Mouse (Mus musculus) forebrain, embryonic 12.5 days (tissue): ENCODE data around the gene Cdk5. TPM values are rescaled to one million over a fixed set of nuclear protein-coding genes. Genes with fewer than 3 reads are reported as not detected.

ENCODE experiments used
- ATAC-seq: fragments of 200-750 bp; cut with Nextera tagmentation; 2 replicates; pipeline ENCODE4 v1.8.0; 2017; ENCODE audit warnings: moderate TSS enrichment; ENCODE audit not compliant: low FRiP score
- H3K27ac ChIP-seq: fragments of 300-500 bp; sonication (generic); 2 replicates; pipeline ENCODE4 v1.5.1; 2016; ENCODE audit warnings: mild to moderate bottlenecking
- H3K27me3 ChIP-seq: fragments of 300-500 bp; sonication (generic); 2 replicates; pipeline ENCODE4 v1.6.1; 2016; ENCODE audit warnings: mild to moderate bottlenecking
- H3K36me3 ChIP-seq: fragments of 300-500 bp; sonication (generic); replicated peaks from 2 replicates; pipeline ENCODE4 v1.6.1; 2016; ENCODE audit warnings: mild to moderate bottlenecking
- H3K4me1 ChIP-seq: fragments of 300-500 bp; sonication (generic); 2 replicates; pipeline ENCODE4 v1.6.1; 2016
- H3K4me2 ChIP-seq: fragments of 300-500 bp; sonication (generic); 2 replicates; pipeline ENCODE4 v1.6.1; 2016; ENCODE audit warnings: mild to moderate bottlenecking, moderate library complexity
- H3K4me3 ChIP-seq: fragments of 300-500 bp; sonication (generic); replicated peaks from 2 replicates; pipeline ENCODE4 v1.5.1; 2016; ENCODE audit warnings: mild to moderate bottlenecking
- H3K9ac ChIP-seq: fragments of 300-500 bp; sonication (generic); 2 replicates; pipeline ENCODE4 v1.6.1; 2016; ENCODE audit warnings: mild to moderate bottlenecking
- H3K9me3 ChIP-seq: fragments of 300-500 bp; sonication (generic); 2 replicates; pipeline ENCODE4 v1.6.1; 2016
- WGBS: fragments of 180-500 bp; shearing (Covaris S2); methylation state at CpG from one replicate; pipeline ENCODE4 v1.1.7; 2016; 5-methylcytosine and 5-hydroxymethylcytosine counted together
- polyA plus RNA-seq: library from polyadenylated mRNA; unstranded; fragments of >200 nt; fragmentation: Nextera tagmentation; extraction: Ambion mirVana; gene quantifications from 2 replicates; pipeline ENCODE4 v1.2.1, GENCODE M21; 2016

The Cdk5 gene
- polyA plus RNA-seq, 1 experiment from 2014 or later = 63.7 TPM

GRCm38 (mm10) chr5:24380499-24380898 lies 42.8 kb downstream of the Cdk5 start:
- no peaks in the 10 kb centered on the region for H3K36me3 ChIP-seq
- no peaks in the 10 kb centered on the region for H3K9me3 ChIP-seq
- WGBS = 95% methylated on average over 4 of the region's 4 CpGs
- H3K27ac ChIP-seq = no peak overlapping the region
- H3K4me2 ChIP-seq = no peak overlapping the region
- H3K4me1 ChIP-seq = peaks cover 10% of the 10 kb centered on the region
- ATAC-seq = no peak
- peaks cover 12% of the 10 kb centered on the region for H3K27me3 ChIP-seq
- no peak overlapping the region for H3K9ac ChIP-seq
- H3K4me3 ChIP-seq = no peak overlapping the region

DNA sequence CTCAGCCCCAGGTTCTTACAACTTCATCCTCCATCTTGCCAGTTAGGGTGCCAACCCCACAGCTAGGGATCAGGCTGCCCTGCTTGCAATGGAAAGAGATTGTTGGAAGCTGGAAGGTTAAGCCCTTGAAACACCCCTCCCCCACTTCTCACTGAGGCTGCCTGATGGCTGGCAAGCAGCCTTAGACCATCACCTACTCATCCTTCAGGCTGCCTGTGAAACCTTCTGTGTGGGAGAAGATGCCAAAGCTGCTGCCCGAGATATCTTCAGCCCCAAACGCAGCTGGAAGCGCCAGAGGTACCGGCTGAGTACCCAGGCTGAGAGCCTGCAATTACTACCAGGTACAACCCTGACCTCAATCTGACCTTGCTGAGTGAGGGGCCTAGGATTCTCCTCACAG lies 43.8 kb downstream of the Cdk5 start:
- Histone ChIP-seq H3K36me3 (no peaks in the 10 kb centered on the region), H3K4me1 (peaks cover 10% of the 10 kb centered on the region), H3K4me3 (no peak overlapping the region), H3K9ac (no peak overlapping the region), H3K4me2 (no peak overlapping the region), H3K27ac (no peak overlapping the region), H3K9me3 (no peaks in the 10 kb centered on the region), H3K27me3 (peaks cover 2% of the 10 kb centered on the region; the same call in 1 of the 2 replicates)
- WGBS = 90% methylated on average over 4 of the region's 4 CpGs
- ATAC-seq = no peak

GRCm38 (mm10) chr5:24378700-24379099 lies 44.6 kb downstream of the Cdk5 start:
- Histone ChIP-seq H3K36me3 (no peaks in the 10 kb centered on the region), H3K4me1 (peaks cover 11% of the 10 kb centered on the region), H3K27me3 (no peaks in the 10 kb centered on the region; the same call in 1 of the 2 replicates), H3K9me3 (no peaks in the 10 kb centered on the region), H3K9ac (no peak overlapping the region), H3K4me3 (no peak overlapping the region), H3K4me2 (no peak overlapping the region), H3K27ac (no peak overlapping the region)
- WGBS = 80% methylated on average over 2 of the region's 2 CpGs
- ATAC-seq = no peak

GRCm38 (mm10) chr5:24374666-24375328 lies 48.5 kb downstream of the Cdk5 start:
- H3K27me3 ChIP-seq = no peaks in the 10 kb centered on the region; the same call in 1 of the 2 replicates
- H3K4me3 ChIP-seq = no peak overlapping the region
- H3K36me3 ChIP-seq = no peaks in the 10 kb centered on the region
- WGBS = 82% methylated on average over 7 of the region's 7 CpGs
- no peaks in the 10 kb centered on the region for H3K9me3 ChIP-seq
- ATAC-seq = no peak
- no peak overlapping the region for H3K4me2 ChIP-seq
- H3K9ac ChIP-seq = no peak overlapping the region
- H3K27ac ChIP-seq = no peak overlapping the region
- H3K4me1 ChIP-seq = peaks cover 6% of the 10 kb centered on the region

GRCm38 (mm10) chr5:24374216-24374615 lies 49.1 kb downstream of the Cdk5 start:
- Histone ChIP-seq H3K4me1 (peaks cover 6% of the 10 kb centered on the region), H3K27me3 (no peaks in the 10 kb centered on the region; the same call in 1 of the 2 replicates), H3K9me3 (no peaks in the 10 kb centered on the region), H3K36me3 (no peaks in the 10 kb centered on the region), H3K4me3 (no peak overlapping the region), H3K4me2 (no peak overlapping the region), H3K27ac (no peak overlapping the region), H3K9ac (no peak overlapping the region)
- no peak for ATAC-seq
- 53% methylated on average over 6 of the region's 6 CpGs for WGBS

DNA sequence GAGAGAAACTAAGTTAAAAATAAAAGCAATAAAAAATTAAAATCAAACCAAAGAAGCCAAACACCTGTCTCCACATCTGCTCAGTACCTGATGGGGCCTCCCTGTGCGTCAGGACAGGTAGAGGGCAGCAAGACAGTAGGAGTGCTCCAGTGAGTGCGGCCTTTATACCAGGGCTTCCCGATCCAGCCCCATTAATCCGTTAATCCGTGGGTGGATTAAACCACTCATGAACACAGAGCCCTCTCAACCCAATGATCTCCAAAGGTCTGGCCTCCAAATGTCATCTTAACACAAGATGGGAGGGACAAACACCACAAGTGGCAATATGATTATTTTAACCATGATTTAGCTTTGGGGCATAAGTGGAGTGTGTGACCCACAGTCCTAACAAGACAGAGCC lies 49.5 kb downstream of the Cdk5 start:
- WGBS = 66% methylated on average over 5 of the region's 5 CpGs
- Histone ChIP-seq H3K4me3 (no peak overlapping the region), H3K9ac (no peak overlapping the region), H3K4me1 (peaks cover 6% of the 10 kb centered on the region), H3K27me3 (no peaks in the 10 kb centered on the region; the same call in 1 of the 2 replicates), H3K4me2 (no peak overlapping the region), H3K9me3 (no peaks in the 10 kb centered on the region), H3K27ac (no peak overlapping the region), H3K36me3 (no peaks in the 10 kb centered on the region)
- ATAC-seq = no peak

GRCm38 (mm10) chr5:24369767-24370166 lies 53.6 kb downstream of the Cdk5 start:
- H3K4me1 ChIP-seq = peaks cover 6% of the 10 kb centered on the region
- 84% methylated on average over 9 of the region's 9 CpGs for WGBS
- H3K9me3 ChIP-seq = no peaks in the 10 kb centered on the region
- ATAC-seq = no peak
- no peak overlapping the region for H3K27ac ChIP-seq
- no peaks in the 10 kb centered on the region for H3K36me3 ChIP-seq
- H3K27me3 ChIP-seq = 0 out of 2 replicates have a peak, but pooled peaks cover 2% of the 10 kb centered on the region
- no peak overlapping the region for H3K4me2 ChIP-seq
- no peak overlapping the region for H3K4me3 ChIP-seq
- H3K9ac ChIP-seq = no peak overlapping the region

Other genes starting within 250 kb of the Cdk5 start
- 9.8 and 10.1 TPM in 2 replicates for gene Kcnh2, start 71.9 kb downstream of the Cdk5 start, polyA plus RNA-seq
- 7.1 and 7.2 TPM in 2 replicates for gene Nos3, start 58.7 kb downstream of the Cdk5 start, polyA plus RNA-seq
- 0.34 and 0.53 TPM in 2 replicates for gene Atg9b, start 31.4 kb downstream of the Cdk5 start, polyA plus RNA-seq
- 43.6 and 47.4 TPM in 2 replicates for gene Abcb8, start 29.9 kb downstream of the Cdk5 start, polyA plus RNA-seq
- gene Asic3, start 10.1 kb downstream of the Cdk5 start, polyA plus RNA-seq = 0.20 and 0.37 TPM in 2 replicates
- 28.9 and 29.8 TPM in 2 replicates for gene Slc4a2, start 307 bp upstream of the Cdk5 start, polyA plus RNA-seq
- 97.1 and 102 TPM in 2 replicates for gene Fastk, start 21.8 kb upstream of the Cdk5 start, polyA plus RNA-seq
- gene Tmub1, start 24.3 kb upstream of the Cdk5 start, polyA plus RNA-seq = 28.6 and 30.7 TPM in 2 replicates
- gene Agap3, start 28.6 kb upstream of the Cdk5 start, polyA plus RNA-seq = 41.1 and 61.2 TPM in 2 replicates
- gene Gbx1, start 103.7 kb upstream of the Cdk5 start, polyA plus RNA-seq = 1.1 and 1.2 TPM in 2 replicates
- 0.10 TPM in 1 of 2 replicates, not detected in the other for gene Asb10, start 117.4 kb upstream of the Cdk5 start, polyA plus RNA-seq
- gene 4931409K22Rik, start 133.3 kb upstream of the Cdk5 start, polyA plus RNA-seq = 0.24 and 0.37 TPM in 2 replicates
- 141 and 142 TPM in 2 replicates for gene Abcf2, start 153.9 kb upstream of the Cdk5 start, polyA plus RNA-seq
- gene Chpf2, start 163.2 kb upstream of the Cdk5 start, polyA plus RNA-seq = 18.7 and 18.8 TPM in 2 replicates
- 101 and 113 TPM in 2 replicates for gene Smarcd3, start 200.9 kb upstream of the Cdk5 start, polyA plus RNA-seq